Mouse (Mus musculus) layer of hippocampus, adult 11-12 months (tissue): ENCODE measurements around the gene Scml4.

Experiments
- DNase-seq: peaks from one replicate; pipeline ENCODE4 v3.0.0; 2022; ENCODE audit warnings: low spot score

The Scml4 gene

GRCm38 (mm10) chr10:42995484-42995895, 135.3 kb downstream of the Scml4 start:
- no peak for DNase-seq

GRCm38 (mm10) chr10:42997278-42997677, 137.1 kb downstream of the Scml4 start:
- no peak for DNase-seq

- no peak for DNase-seq
Observed at GRCm38 (mm10) chr10:42999324-42999723, 139.2 kb downstream of the Scml4 start.

GRCm38 (mm10) chr10:43001433-43001832, 141.3 kb downstream of the Scml4 start:
- DNase-seq = no peak

GRCm38 (mm10) chr10:43002066-43002678, 142.0 kb downstream of the Scml4 start:
- DNase-seq = no peak

DNA sequence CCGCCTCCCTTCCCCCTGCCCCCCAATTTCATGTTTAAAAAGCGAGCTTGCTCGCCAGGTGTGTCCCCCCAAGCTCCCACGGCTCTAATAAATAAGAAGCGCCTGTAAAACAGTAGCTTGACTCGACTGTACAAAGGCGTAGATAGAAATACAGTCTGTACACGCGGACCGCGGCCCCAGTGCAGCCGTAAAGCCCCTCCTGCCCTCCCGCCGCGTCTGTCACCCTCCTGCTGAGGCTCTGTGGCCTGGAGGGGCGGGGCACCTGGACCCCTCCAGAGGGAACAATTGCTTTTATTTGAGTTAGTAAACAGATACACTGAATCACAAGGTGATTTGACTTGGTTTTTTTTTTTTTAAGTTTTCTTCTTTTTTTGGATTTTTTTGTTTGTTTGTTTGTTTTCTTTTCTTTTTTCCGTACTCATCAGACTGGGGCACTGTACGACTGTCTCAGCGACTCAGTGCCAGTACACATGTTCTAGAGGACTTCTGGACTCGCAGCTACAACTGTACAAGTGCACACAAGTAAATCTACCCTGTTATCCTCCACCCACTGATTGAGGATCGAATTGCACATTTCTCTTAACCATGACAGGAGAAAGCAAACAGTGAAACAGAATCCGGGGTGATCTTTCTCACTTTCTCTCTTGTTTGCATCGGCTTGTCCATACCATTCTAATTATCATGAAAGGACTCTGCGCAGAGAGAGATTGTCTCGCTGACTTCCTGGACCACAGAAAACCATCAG, 142.7 kb downstream of the Scml4 start:
- DNase-seq = no peak

GRCm38 (mm10) chr10:43003466-43003757, 143.2 kb downstream of the Scml4 start:
- DNase-seq = no peak

GRCm38 (mm10) chr10:43004174-43004734, 144.1 kb downstream of the Scml4 start:
- no peak for DNase-seq

- no peak for DNase-seq
Observed at GRCm38 (mm10) chr10:43005031-43005430, 144.9 kb downstream of the Scml4 start.

GRCm38 (mm10) chr10:43005677-43006076, 145.5 kb downstream of the Scml4 start:
- no peak for DNase-seq

GRCm38 (mm10) chr10:43006534-43006933, 146.4 kb downstream of the Scml4 start:
- DNase-seq = no peak

DNA sequence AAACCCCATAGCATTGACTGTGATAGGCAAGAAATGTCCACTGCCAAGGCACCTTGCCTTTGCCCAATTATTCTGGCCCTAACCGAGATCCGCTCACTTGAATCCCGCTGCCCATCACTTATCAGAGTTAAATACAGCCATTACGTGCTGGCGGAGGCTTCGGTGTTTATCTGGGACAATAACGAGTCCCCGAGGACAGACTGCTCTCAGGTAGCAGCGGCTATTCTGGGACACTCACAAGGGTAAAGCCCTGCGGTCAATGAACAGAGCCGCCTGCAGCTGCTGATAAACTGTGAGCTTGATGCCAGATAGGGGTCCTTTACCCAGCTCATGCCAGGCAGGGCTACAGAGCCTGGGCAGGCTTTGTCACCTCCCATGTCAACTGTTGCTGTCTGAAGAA, 147.9 kb downstream of the Scml4 start:
- DNase-seq = no peak
